Mouse (Mus musculus) layer of hippocampus, adult 2 months (tissue): Measurements from ENCODE around the gene Tank. TPM values are rescaled to one million over a fixed set of nuclear protein-coding genes. Genes with fewer than 3 reads are reported as not detected.
A peak's percentile ranks its signal among the peaks of the same experiment; 100 is the strongest.

Experiments used
- DNase-seq, 2 experiments: peaks; one replicate each; pipeline ENCODE4 v3.0.0; 2022; ENCODE audit warnings: low spot score in 2 of 2
- H3K27ac ChIP-seq: fragments of 200-600 bp; 2 replicates; pipeline ENCODE4 v1.8.1; 2022
- H3K4me3 ChIP-seq: fragments of 200-600 bp; 2 replicates; pipeline ENCODE4 v1.8.1; 2022; ENCODE audit warnings: mild to moderate bottlenecking
- CTCF ChIP-seq: fragments of 200-600 bp; conservative IDR thresholded peaks from 2 replicates; pipeline ENCODE4 v1.8.1; 2022; ENCODE audit warnings: antibody characterized with exemption, mild to moderate bottlenecking, moderate library complexity
- total RNA-seq, 2 experiments: library from RNA; stranded (reverse); gene quantifications; 2 replicates each; pipeline ENCODE4 v1.2.3; 2021

Tank gene
- total RNA-seq, 2 experiments from 2014 or later = 24.7 to 32.7 TPM

- no peak for TF ChIP-seq CTCF
- Histone ChIP-seq H3K27ac (no peak overlapping the region), H3K4me3 (no peak overlapping the region)
- DNase-seq = no peak
Observed at GRCm38 (mm10) chr2:61563202-61563601, 15.2 kb upstream of the Tank start.

GRCm38 (mm10) chr2:61567045-61567783, 11.2 kb upstream of the Tank start:
- DNase-seq = no peak
- no peak for TF ChIP-seq CTCF
- Histone ChIP-seq H3K27ac (no peak overlapping the region), H3K4me3 (no peak overlapping the region)

- Histone ChIP-seq H3K4me3 (no peak overlapping the region), H3K27ac (no peak overlapping the region)
- TF ChIP-seq CTCF = no peak
- DNase-seq = no peak
Observed at GRCm38 (mm10) chr2:61569181-61569580, 9.2 kb upstream of the Tank start.

GRCm38 (mm10) chr2:61571343-61571955, 6.9 kb upstream of the Tank start:
- DNase-seq = no peak
- H3K27ac ChIP-seq = no peak overlapping the region
- H3K4me3 ChIP-seq = no peak overlapping the region
- TF ChIP-seq CTCF = no peak

GRCm38 (mm10) chr2:61576497-61576896, 1.9 kb upstream of the Tank start:
- no peak for DNase-seq
- Histone ChIP-seq H3K27ac (no peak overlapping the region), H3K4me3 (no peak overlapping the region)
- no peak for TF ChIP-seq CTCF

- TF ChIP-seq CTCF = no peak
- Histone ChIP-seq H3K4me3 (no peak overlapping the region), H3K27ac (no peak overlapping the region)
- DNase-seq = no peak
Observed at GRCm38 (mm10) chr2:61576928-61577695, 1.3 kb upstream of the Tank start.

GRCm38 (mm10) chr2:61577696-61578062, 706 bp upstream of the Tank start:
- DNase-seq = no peak
- no peak overlapping the region for H3K4me3 ChIP-seq
- peak; percentile 30 for TF ChIP-seq CTCF
- H3K27ac ChIP-seq = no peak overlapping the region

GRCm38 (mm10) chr2:61579501-61579990, 1.2 kb downstream of the Tank start:
- no peak for TF ChIP-seq CTCF
- no peak overlapping the region for H3K27ac ChIP-seq
- H3K4me3 ChIP-seq = no peak overlapping the region
- no peak for DNase-seq

GRCm38 (mm10) chr2:61580091-61580490, 1.7 kb downstream of the Tank start:
- Histone ChIP-seq H3K27ac (no peak overlapping the region), H3K4me3 (no peak overlapping the region)
- TF ChIP-seq CTCF = no peak
- no peak for DNase-seq

- H3K27ac ChIP-seq = no peak overlapping the region
- TF ChIP-seq CTCF = no peak
- H3K4me3 ChIP-seq = no peak overlapping the region
- DNase-seq = no peak
Observed at GRCm38 (mm10) chr2:61580555-61581080, 2.2 kb downstream of the Tank start.

- no peak for TF ChIP-seq CTCF
- no peak overlapping the region for H3K4me3 ChIP-seq
- H3K27ac ChIP-seq = no peak overlapping the region
- no peak for DNase-seq
Observed at GRCm38 (mm10) chr2:61582578-61583315, 4.4 kb downstream of the Tank start.

- no peak overlapping the region for H3K27ac ChIP-seq
- DNase-seq = no peak
- no peak for TF ChIP-seq CTCF
- no peak overlapping the region for H3K4me3 ChIP-seq
Observed at GRCm38 (mm10) chr2:61585447-61585846, 7.1 kb downstream of the Tank start.
